Mouse (Mus musculus) heart, embryonic 12.5 days (tissue): ENCODE data around the gene Fam168a. TPM values are rescaled to one million over a fixed set of nuclear protein-coding genes. Genes with fewer than 3 reads are reported as not detected.
"Not testable (repeated sequence)": the region's sequence is repeated elsewhere in the genome, so short reads cannot be mapped to it uniquely, and the experiment has no call there.

Experiments used
- ATAC-seq: fragments of 200-750 bp; cut with Nextera tagmentation; 2 replicates; pipeline ENCODE4 v1.8.0; 2017; ENCODE audit warnings: moderate TSS enrichment, moderate library complexity; ENCODE audit not compliant: insufficient number of reproducible peaks, low FRiP score
- H3K27ac ChIP-seq: fragments of 300-500 bp; sonication (generic); 2 replicates; pipeline ENCODE4 v1.5.1; 2016; ENCODE audit warnings: mild to moderate bottlenecking, moderate library complexity; ENCODE audit not compliant: poor library complexity, severe bottlenecking
- H3K27me3 ChIP-seq: fragments of 300-500 bp; sonication (generic); replicated peaks from 2 replicates; pipeline ENCODE4 v1.6.1; 2016; ENCODE audit warnings: mild to moderate bottlenecking, moderate library complexity
- H3K36me3 ChIP-seq: fragments of 300-500 bp; sonication (generic); 2 replicates; pipeline ENCODE4 v1.6.1; 2016; ENCODE audit warnings: mild to moderate bottlenecking, moderate library complexity
- H3K4me1 ChIP-seq: fragments of 300-500 bp; sonication (generic); replicated peaks from 2 replicates; pipeline ENCODE4 v1.6.1; 2016; ENCODE audit warnings: mild to moderate bottlenecking
- H3K4me2 ChIP-seq: fragments of 300-500 bp; sonication (generic); 2 replicates; pipeline ENCODE4 v1.6.1; 2016; ENCODE audit warnings: mild to moderate bottlenecking, moderate library complexity
- H3K4me3 ChIP-seq: fragments of 300-500 bp; sonication (generic); 2 replicates; pipeline ENCODE4 v1.5.1; 2016; ENCODE audit warnings: mild to moderate bottlenecking
- H3K9ac ChIP-seq: fragments of 300-500 bp; sonication (generic); 2 replicates; pipeline ENCODE4 v1.6.1; 2016; ENCODE audit warnings: mild to moderate bottlenecking, moderate library complexity
- H3K9me3 ChIP-seq: fragments of 300-500 bp; sonication (generic); replicated peaks from 2 replicates; pipeline ENCODE4 v1.6.1; 2016; ENCODE audit warnings: mild to moderate bottlenecking, moderate library complexity
- WGBS: fragments of 180-500 bp; shearing (Covaris S2); methylation state at CpG from one replicate; pipeline ENCODE4 v1.1.7; 2016; 5-methylcytosine and 5-hydroxymethylcytosine counted together
- polyA plus RNA-seq: library from polyadenylated mRNA; unstranded; fragments of >200 nt; fragmentation: Nextera tagmentation; extraction: Ambion mirVana; gene quantifications from 2 replicates; pipeline ENCODE4 v1.2.1, GENCODE M21; 2016

The Fam168a gene
- polyA plus RNA-seq, 1 experiment from 2014 or later = 31.6 TPM

DNA sequence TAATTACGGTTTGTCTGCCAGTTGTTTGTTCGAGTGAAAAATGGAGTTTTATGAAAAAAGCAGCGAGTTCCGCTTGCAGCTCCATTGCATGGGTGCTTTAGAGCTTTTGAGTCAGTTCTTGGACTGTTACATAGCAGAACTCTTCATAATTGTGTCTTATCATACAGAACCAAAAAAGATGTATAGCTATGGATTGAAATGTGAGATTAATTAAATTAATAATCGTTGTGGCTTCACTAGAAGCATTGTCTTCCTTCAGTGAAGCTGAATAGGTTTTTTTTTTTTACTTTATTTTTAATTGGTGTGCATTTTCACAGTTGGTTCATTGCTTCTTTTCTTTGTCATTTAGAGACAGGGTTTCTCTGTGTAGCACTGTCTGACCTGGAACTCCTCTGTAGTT, 12.3 kb downstream of the Fam168a start:
- no peak for ATAC-seq
- WGBS = 92% methylated on average over 5 of the region's 5 CpGs
- no peak overlapping the region for H3K27ac ChIP-seq

DNA sequence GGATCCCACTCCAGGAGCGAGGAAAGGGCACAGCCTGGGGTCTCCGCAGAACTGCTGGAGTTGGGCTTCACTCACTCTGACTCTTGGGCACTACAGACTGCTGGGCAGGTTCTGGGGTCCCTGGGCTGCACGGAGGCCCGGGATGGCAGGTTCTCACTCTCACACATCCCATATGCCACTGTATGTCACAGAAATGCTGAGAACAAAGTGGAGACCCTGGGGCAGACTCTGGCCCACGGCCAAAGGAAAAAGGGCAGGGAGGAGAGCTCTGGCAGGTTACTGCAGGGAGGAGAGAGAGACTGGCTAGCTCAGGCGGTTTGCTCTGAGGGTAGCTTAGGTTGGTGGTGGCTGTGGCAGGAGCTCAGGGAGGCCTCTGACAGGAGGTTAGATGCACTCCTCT, 15.8 kb downstream of the Fam168a start:
- Histone ChIP-seq H3K4me1 (peaks cover 26% of the 10 kb centered on the region), H3K4me3 (no peak overlapping the region), H3K9ac (peak overlapping the region; percentile 39; the same call in 1 of the 2 replicates), H3K27me3 (no peaks in the 10 kb centered on the region), H3K27ac (peak overlapping the region; percentile 11; the same call in 1 of the 2 replicates), H3K9me3 (no peaks in the 10 kb centered on the region), H3K4me2 (no peak overlapping the region), H3K36me3 (no peaks in the 10 kb centered on the region)
- WGBS = 66% methylated on average over 6 of the region's 6 CpGs
- no peak for ATAC-seq

More for the DNA sequence above, 12.3 kb downstream of the Fam168a start:
- Histone ChIP-seq H3K4me2 (no peak overlapping the region), H3K4me3 (no peak overlapping the region), H3K27me3 (no peaks in the 10 kb centered on the region), H3K4me1 (peaks cover 26% of the 10 kb centered on the region), H3K36me3 (no peaks in the 10 kb centered on the region), H3K9ac (no peak overlapping the region), H3K9me3 (no peaks in the 10 kb centered on the region)

DNA sequence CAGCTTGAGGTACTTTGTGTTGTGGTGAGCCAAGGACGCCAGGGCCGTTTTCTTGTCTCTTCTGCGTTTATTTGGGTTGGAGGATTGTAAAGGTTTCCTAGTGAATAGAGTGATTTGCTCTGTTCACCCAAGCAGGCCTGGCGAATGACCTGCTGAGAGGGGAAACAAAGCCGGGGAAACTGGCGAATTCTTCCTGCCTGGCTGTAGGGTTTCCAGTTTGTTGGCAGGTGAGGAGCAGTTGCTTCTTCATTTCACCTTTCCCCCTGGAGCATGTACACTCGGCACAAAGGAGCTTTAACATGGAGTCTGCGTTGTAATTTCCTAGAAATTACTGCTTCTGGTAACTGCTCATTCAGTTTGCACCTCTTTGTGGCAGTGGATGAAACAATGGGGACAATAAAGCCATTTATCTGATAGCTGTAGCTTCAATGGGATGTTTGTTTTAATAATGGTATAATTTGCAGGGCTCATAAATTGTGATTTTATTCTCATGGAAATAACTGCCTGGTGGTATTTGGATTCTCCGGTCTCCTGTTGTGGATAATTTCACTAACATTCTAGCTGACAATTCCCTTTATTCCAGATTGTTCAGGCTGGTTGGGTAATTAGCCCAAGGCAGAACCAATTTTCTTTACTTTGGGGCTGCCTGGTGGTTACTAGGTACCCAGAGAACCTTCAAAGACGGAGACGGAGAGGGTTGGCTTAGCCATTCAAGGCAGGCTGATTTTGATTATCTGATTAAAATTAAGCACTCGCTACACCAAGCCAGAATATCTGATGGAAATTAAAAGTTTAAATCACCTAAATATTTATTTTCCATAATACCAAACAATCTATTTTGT, 17.2 kb downstream of the Fam168a start:
- H3K9ac ChIP-seq = no peak overlapping the region
- H3K27me3 ChIP-seq = no peaks in the 10 kb centered on the region
- no peak for ATAC-seq
- peaks cover 26% of the 10 kb centered on the region for H3K4me1 ChIP-seq
- no peaks in the 10 kb centered on the region for H3K9me3 ChIP-seq
- H3K4me3 ChIP-seq = no peak overlapping the region
- no peak overlapping the region for H3K27ac ChIP-seq
- no peaks in the 10 kb centered on the region for H3K36me3 ChIP-seq
- H3K4me2 ChIP-seq = no peak overlapping the region
- WGBS = 60% methylated on average over 12 of the region's 12 CpGs

DNA sequence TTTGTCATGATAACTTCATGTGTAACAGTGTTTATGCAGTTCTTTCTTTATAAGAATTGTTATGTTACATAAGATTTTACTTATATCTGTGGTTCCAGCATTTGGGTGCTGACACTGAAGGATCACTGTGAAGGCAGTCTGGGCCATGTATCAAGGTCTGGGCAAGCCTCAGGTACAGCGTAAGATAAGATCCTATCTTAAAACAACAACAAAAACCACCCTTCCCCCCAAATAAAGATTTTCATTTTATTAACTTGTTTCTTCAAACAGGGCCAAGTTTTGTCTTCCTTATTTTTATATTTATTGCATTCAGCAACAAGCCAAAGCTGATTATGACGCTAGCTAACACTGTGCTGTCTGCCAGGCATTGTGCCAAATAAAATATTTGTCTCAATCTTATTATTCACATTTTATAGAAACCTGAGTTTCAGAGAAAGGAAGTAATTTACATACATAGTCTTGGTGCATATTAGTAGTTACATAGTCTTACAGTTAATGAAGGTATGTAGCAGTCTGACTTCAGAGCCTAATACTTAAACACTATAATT, 21.2 kb downstream of the Fam168a start:
- ATAC-seq = no peak

DNA sequence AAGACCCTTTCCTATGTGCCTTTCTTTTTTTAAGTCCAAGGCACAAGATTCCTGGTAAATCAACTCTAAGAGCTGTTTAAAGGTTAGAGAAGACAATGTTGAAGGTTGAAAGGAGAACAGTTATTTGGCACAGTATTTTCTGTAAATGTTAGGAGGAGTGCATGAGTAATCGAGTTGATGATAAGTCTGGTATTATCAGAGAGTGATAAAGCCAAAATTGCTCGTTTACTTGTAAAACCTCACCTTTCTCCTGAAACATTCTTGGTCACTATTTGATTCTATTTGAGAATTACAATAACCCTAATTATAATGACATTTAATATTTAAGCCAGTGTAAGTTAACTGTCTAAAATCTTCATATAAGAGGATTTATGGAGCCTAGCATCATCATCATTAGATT, 23.3 kb downstream of the Fam168a start:
- Histone ChIP-seq H3K27me3 (no peaks in the 10 kb centered on the region), H3K4me2 (no peak overlapping the region), H3K27ac (no peak overlapping the region), H3K36me3 (no peaks in the 10 kb centered on the region), H3K4me1 (peaks cover 27% of the 10 kb centered on the region), H3K9me3 (no peaks in the 10 kb centered on the region), H3K4me3 (no peak overlapping the region), H3K9ac (no peak overlapping the region)
- WGBS = 40% methylated on average over 2 of the region's 2 CpGs
- ATAC-seq = no peak

More for the DNA sequence above, 21.2 kb downstream of the Fam168a start:
- Histone ChIP-seq H3K9ac (no peak overlapping the region), H3K4me1 (peaks cover 24% of the 10 kb centered on the region), H3K4me2 (no peak overlapping the region), H3K9me3 (no peaks in the 10 kb centered on the region), H3K27ac (no peak overlapping the region), H3K36me3 (no peaks in the 10 kb centered on the region), H3K27me3 (no peaks in the 10 kb centered on the region), H3K4me3 (no peak overlapping the region)
- 79% methylated on average over 2 of the region's 2 CpGs for WGBS

DNA sequence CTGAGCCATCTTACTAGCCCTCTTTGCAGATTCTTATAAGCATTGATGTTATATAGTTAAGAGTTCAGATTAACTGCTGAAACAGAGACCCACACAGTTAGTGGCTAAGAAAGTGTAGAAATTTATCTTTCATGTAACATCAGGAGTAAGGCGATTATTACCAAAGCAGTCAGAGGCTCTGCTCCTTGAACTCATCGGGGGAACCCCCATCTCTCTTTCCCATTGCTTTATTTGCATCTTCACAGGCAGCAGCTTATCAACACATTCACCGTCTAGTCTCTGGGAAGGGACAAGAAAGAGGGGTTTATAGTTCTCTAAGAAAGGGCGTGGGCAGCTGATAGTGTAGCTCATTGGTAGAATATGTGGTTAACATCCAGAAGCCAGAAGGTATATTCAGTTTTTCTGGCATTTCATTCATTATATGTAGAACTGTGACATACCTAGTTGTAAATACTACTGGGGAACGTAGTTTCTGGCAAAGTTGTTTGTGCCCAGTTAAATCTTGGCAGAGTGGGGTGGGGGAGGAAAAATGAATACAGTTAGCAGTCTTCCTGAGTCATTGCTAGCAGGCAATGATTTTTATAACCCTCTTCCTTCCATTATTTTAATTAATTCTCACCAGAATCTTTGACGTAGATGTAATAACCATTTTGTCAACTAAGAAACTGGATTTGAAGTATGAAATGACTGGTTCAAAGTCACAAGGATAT, 26.1 kb downstream of the Fam168a start:
- Histone ChIP-seq H3K27me3 (no peaks in the 10 kb centered on the region), H3K4me2 (0 out of 2 replicates have a peak overlapping the region, but pooled peaks have one; percentile 10), H3K9me3 (no peaks in the 10 kb centered on the region), H3K4me3 (no peak overlapping the region), H3K4me1 (peaks cover 37% of the 10 kb centered on the region), H3K27ac (no peak overlapping the region), H3K9ac (peak overlapping the region; percentile 18; the same call in 1 of the 2 replicates), H3K36me3 (no peaks in the 10 kb centered on the region)
- 30% methylated on average over 6 of the region's 6 CpGs for WGBS
- no peak for ATAC-seq

DNA sequence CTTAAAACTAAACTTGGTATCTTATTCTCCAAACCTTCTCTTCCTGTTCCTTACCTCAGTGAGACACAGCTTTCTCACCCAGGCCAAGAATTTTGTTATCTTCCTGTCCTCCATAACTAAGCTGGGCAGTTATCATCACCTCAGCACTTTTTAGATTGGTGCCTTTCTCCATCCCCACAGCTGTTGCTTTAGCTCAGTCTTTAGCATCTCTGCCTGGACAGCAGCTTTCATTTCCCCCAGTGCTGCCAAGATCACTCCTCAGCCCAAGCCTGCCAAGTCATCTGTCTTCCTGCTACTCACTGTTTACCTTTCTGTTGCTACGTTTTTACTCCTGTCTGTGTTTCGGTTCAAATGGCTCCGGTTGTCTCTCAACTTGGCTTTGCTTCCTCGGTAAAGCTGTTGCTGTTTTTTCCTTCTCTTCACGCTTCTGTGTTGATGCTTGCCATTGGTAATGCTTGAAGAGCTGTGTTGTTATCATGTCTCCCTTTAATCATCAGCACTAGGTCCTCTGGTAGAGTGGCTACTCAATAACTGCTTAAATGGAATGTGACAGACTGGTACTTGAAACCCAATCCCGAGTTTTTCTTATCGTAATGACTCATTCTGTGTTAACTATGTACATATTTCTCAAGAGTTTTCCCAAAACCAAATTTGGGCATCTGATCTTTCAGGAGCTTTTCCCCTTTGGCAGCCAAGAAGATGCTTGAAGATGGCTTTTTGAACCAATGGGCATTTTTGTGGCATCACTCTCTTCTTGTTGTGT, 26.8 kb downstream of the Fam168a start:
- peak; percentile 53; the same call in 1 of the 2 replicates for ATAC-seq

DNA sequence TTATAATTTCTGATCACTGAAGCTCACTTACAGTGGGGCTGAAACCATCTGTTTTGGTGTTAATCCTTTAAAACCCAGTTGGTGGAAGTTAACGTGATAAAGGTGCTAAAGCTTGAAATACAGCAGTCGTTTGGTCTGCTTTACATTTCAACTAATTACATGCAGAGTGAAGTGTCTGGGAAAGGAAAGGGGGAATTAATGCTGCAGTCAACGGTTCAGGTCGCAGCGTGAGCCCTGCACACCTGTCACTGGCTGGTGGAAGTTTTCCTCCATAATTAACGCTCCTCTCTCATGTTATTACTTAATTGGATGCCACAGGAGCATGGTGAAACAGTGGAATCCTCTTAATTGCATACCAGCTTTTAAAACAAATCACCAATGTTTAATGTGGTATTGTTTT, 27.8 kb downstream of the Fam168a start:
- 46% methylated on average over 6 of the region's 6 CpGs for WGBS
- Histone ChIP-seq H3K36me3 (no peaks in the 10 kb centered on the region), H3K27ac (no peak overlapping the region)

More for the DNA sequence above, 26.8 kb downstream of the Fam168a start:
- Histone ChIP-seq H3K9ac (no peak overlapping the region), H3K27ac (peak overlapping the region; percentile 7; the same call in 1 of the 2 replicates), H3K9me3 (no peaks in the 10 kb centered on the region), H3K27me3 (no peaks in the 10 kb centered on the region), H3K4me2 (peak overlapping the region; percentile 58), H3K4me3 (0 out of 2 replicates have a peak overlapping the region, but pooled peaks have one; percentile 12), H3K36me3 (no peaks in the 10 kb centered on the region), H3K4me1 (peaks cover 40% of the 10 kb centered on the region)
- WGBS = 6% methylated on average over 7 of the region's 7 CpGs

DNA sequence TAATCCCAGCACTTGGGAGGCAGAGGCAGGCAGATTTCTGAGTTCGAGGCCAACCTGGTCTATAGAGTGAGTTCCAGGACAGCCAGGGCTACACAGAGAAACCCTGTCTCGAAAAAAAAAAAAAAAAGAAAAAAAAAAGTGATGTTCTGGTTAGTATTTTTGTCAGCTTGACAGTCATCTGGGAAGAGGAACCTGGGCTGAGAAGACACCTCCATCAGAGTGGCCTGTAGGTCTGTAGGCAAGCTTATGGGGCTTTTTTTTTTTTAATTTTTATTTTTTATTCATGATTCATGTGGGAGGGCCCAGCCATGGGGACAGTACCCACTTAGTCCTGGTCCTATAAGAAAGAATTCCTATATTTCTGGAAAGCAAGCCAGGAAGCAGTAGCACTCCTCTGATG, 28.5 kb downstream of the Fam168a start:
- not testable (repeated sequence) for H3K4me2 ChIP-seq, H3K27ac ChIP-seq, ATAC-seq, H3K27me3 ChIP-seq, H3K9me3 ChIP-seq, H3K9ac ChIP-seq, H3K4me3 ChIP-seq, H3K36me3 ChIP-seq
- H3K4me1 ChIP-seq = peaks cover 44% of the 10 kb centered on the region
- WGBS = 57% methylated on average over 2 of the region's 2 CpGs

More for the DNA sequence above, 27.8 kb downstream of the Fam168a start:
- Histone ChIP-seq H3K9me3 (no peaks in the 10 kb centered on the region), H3K4me2 (no peak overlapping the region), H3K4me3 (no peak overlapping the region), H3K4me1 (peaks cover 44% of the 10 kb centered on the region), H3K9ac (no peak overlapping the region), H3K27me3 (no peaks in the 10 kb centered on the region)
- ATAC-seq = no peak

DNA sequence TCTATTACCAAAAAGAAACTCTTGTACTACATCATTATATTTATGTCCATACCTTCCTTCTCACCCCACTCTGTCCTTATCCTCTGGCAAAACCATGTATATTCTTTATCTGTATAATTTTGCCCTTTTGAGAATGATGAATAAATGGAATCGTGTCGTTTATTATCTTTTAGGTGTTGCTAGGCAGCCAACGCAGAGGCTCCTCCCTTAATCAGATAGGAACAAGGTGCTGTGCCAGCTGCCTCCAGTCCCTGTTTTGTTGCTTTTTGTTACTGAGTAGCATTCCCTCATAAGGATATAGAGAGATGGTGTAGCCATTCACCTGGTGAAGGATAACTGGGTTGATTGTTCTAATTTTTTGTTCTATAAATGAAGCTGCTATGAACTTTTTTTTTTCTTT, 29.7 kb downstream of the Fam168a start:
- Histone ChIP-seq H3K9me3 (no peaks in the 10 kb centered on the region), H3K27ac (no peak overlapping the region), H3K4me2 (no peak overlapping the region), H3K4me1 (peaks cover 45% of the 10 kb centered on the region), H3K9ac (no peak overlapping the region), H3K27me3 (no peaks in the 10 kb centered on the region), H3K4me3 (no peak overlapping the region), H3K36me3 (no peaks in the 10 kb centered on the region)
- no peak for ATAC-seq
- WGBS = 57% methylated on average over 3 of the region's 3 CpGs
